Mouse (Mus musculus) layer of hippocampus, adult 6 months (tissue): ENCODE results near the gene Foxc2. TPM values are rescaled to one million over a fixed set of nuclear protein-coding genes. Genes with fewer than 3 reads are reported as not detected.

Experiments used
- long read RNA-seq, 2 experiments: library from polyadenylated mRNA; unstranded; transcript quantifications; one replicate each; pipeline ENCODE4 v2.0.0; 2019 to 2020
- microRNA-seq: library from miRNA; unstranded; fragments of <30 nt; microRNA quantifications from one replicate; pipeline ENCODE4 v1.2.0, GENCODE M21; 2020
- polyA plus RNA-seq: library from polyadenylated mRNA; unstranded; fragments of <200 nt; fragmentation: Nextera tagmentation; gene quantifications from 2 replicates; pipeline ENCODE4 v1.2.3, GENCODE M21; 2021

Foxc2 gene
- polyA plus RNA-seq: 0.14 and 0.30 TPM in 2 replicates
- long read RNA-seq, experiment 1: 0 reads
- long read RNA-seq, experiment 2, partial matches to known transcripts: 0 of 4 reads
- long read RNA-seq, experiment 2, other reads (novel, unspliced or antisense): 0 of 4 reads

GRCm38 (mm10) chr8:121115948-121116347 lies at the start of gene Foxc2:
Gene Foxc2, plus strand, starts transcription at chr8:121116171.

GRCm38 (mm10) chr8:121084210-121084951 lies 31.6 kb upstream of the Foxc2 start, which contains the start of gene Foxf1:
Gene Foxf1, plus strand, starts transcription at chr8:121084386.

GRCm38 (mm10) chr8:121107668-121108656 lies 8.0 kb upstream of the Foxc2 start, which contains the start of gene Mthfsd:
Gene Mthfsd, minus strand, starts transcription at chr8:121108392.

GRCm38 (mm10) chr8:121127756-121128375 lies 11.9 kb downstream of the Foxc2 start, which contains the start of gene Foxl1:
Gene Foxl1, plus strand, starts transcription at chr8:121127940.

Small RNAs within 50 kb of the gene (microRNA-seq; reads per million reads assigned to microRNA genes)
- not detected for gene Gm27530

Other genes with a start within 250 kb of the Foxc2 start
- gene Foxf1, start 31.8 kb upstream of the Foxc2 start, polyA plus RNA-seq: 0.05 and 0.09 TPM in 2 replicates
- 39.6 and 41.9 TPM in 2 replicates for gene Mthfsd, start 7.8 kb upstream of the Foxc2 start, polyA plus RNA-seq
- gene Foxl1, start 11.8 kb downstream of the Foxc2 start, polyA plus RNA-seq: not detected in 2 replicates